1 mouse cellular context compared by ENCODE assay signal in the genomic region with DNA sequence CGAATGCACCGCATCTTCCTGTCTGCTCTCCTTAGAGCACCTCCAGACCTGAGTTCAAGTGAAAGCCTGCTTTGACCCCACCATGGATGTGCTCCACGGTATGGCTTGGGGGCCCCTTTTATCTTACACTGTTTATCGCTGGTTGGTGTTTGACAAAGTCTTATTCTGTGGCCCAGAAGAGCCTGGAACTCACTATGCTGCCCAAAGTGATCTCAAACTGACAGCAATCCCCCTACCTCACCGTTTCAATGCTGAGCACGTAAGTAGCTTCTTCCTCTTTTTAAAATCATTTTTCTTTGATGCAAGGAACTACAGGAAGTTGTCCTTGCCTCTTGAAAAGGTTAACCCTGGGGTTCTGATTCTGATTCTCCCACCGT.
TF ChIP-seq lines count a peak whose summit lies in the region.

No protein-coding gene starts in this region.

TF ChIP-seq in MEL, 35 proteins besides CTCF, POLR2A, EP300 and RAD21 (continued from another document):
- TF ChIP-seq USF1 (IDR thresholded peaks at IDR 0.05; ENCODE audit: low read depth, low read length) (no peak), GABPA (IDR thresholded peaks at IDR 0.05; ENCODE audit: low read depth, low read length) (no peak), E2F4 (IDR thresholded peaks at IDR 0.05; ENCODE audit: borderline replicate concordance, low read depth, low read length) (no peak), GATA1 (IDR thresholded peaks at IDR 0.05; ENCODE audit: low read depth, low read length) (no peak), USF2 (IDR thresholded peaks at IDR 0.05; ENCODE audit: borderline replicate concordance in 1 of 2, insufficient read depth in 1 of 2, low read depth in 1 of 2, low read length in 2 of 2) (no peak), ELF1 (IDR thresholded peaks at IDR 0.05; ENCODE audit: low read depth, low read length) (0 out of 2 replicates have a peak, but pooled peaks have one; percentile 24), SMC3 (IDR thresholded peaks at IDR 0.05; ENCODE audit: low read depth, low read length) (no peak), HCFC1 (IDR thresholded peaks at IDR 0.05; ENCODE audit: low read depth, low read length) (no peak), JUND (IDR thresholded peaks at IDR 0.05; ENCODE audit: low read depth, low read length) (no peak), ETS1 (IDR thresholded peaks at IDR 0.05; ENCODE audit: low read depth, low read length) (no peak), MYB (IDR thresholded peaks at IDR 0.05; ENCODE audit: low read depth, low read length) (no peak), RCOR1 (IDR thresholded peaks at IDR 0.05; ENCODE audit: low read depth, low read length) (peak; percentile 21), MAZ (IDR thresholded peaks at IDR 0.05; ENCODE audit: low read depth, low read length) (no peak), ZNF384 (IDR thresholded peaks at IDR 0.05; ENCODE audit: low read depth, low read length) (0 out of 2 replicates have a peak, but pooled peaks have one; percentile 19), MAX (IDR thresholded peaks at IDR 0.05; ENCODE audit: low read length) (no peak), POLR2AphosphoS5 (IDR thresholded peaks at IDR 0.05; ENCODE audit: borderline replicate concordance, low read depth, low read length) (no peak), CHD1 (IDR thresholded peaks at IDR 0.05; ENCODE audit: low read depth, low read length) (peak; percentile 44; the same call in 1 of the 2 replicates), BHLHE40 (IDR thresholded peaks at IDR 0.05; ENCODE audit: borderline replicate concordance, low read depth, low read length) (no peak), KAT2A (conservative IDR thresholded peaks at IDR 0.05; ENCODE audit: low read depth, low read length) (no peak), NRF1 (IDR thresholded peaks at IDR 0.05; ENCODE audit: insufficient read depth, low read depth, low read length, poor library complexity, severe bottlenecking) (no peak), SIN3A (IDR thresholded peaks at IDR 0.05; ENCODE audit: low read length) (peak; percentile 47; the same call in 1 of the 2 replicates)
TF ChIP-seq in MEL: peak in this region for 6.
